Mouse (Mus musculus): ENCODE results near the gene U90926.

The U90926 gene

GRCm38 (mm10) chr5:92218915-92219793, 3.9 kb upstream of the U90926 start:
- no peak for DNase-seq (ENCODE audit: low spot score)

GRCm38 (mm10) chr5:92212231-92212630, 3.0 kb downstream of the U90926 start:
- no peak for DNase-seq (ENCODE audit: low spot score)

- no peak for DNase-seq (ENCODE audit: low spot score)
These were observed 5.0 kb downstream of the U90926 start for GRCm38 (mm10) chr5:92210205-92210604.

- DNase-seq (ENCODE audit: low spot score), result no peak
These were observed 9.1 kb downstream of the U90926 start for GRCm38 (mm10) chr5:92206121-92206520.

- no peak for DNase-seq (ENCODE audit: low spot score)
These were observed 9.5 kb downstream of the U90926 start for GRCm38 (mm10) chr5:92205706-92206105.

- no peak for DNase-seq (ENCODE audit: low spot score)
These were observed 10.0 kb downstream of the U90926 start for GRCm38 (mm10) chr5:92205184-92205583.

- peak; percentile 19 for DNase-seq (ENCODE audit: low spot score)
These were observed 10.8 kb downstream of the U90926 start for GRCm38 (mm10) chr5:92204162-92205036.

- DNase-seq (ENCODE audit: low spot score), result no peak
These were observed 16.9 kb downstream of the U90926 start for GRCm38 (mm10) chr5:92198266-92198665.

- no peak for DNase-seq (ENCODE audit: low spot score)
These were observed 18.1 kb downstream of the U90926 start for GRCm38 (mm10) chr5:92196895-92197811.

- DNase-seq (ENCODE audit: low spot score), result peak; percentile 7
These were observed 19.5 kb downstream of the U90926 start for GRCm38 (mm10) chr5:92195716-92196115.

- DNase-seq (ENCODE audit: low spot score), result no peak
These were observed 26.2 kb downstream of the U90926 start for GRCm38 (mm10) chr5:92188881-92189483.

GRCm38 (mm10) chr5:92183071-92183830, 32.0 kb downstream of the U90926 start:
- DNase-seq (ENCODE audit: low spot score), result peak; percentile 31

GRCm38 (mm10) chr5:92165976-92166375, 49.2 kb downstream of the U90926 start:
- DNase-seq (ENCODE audit: low spot score), result peak; percentile 74

Data from T-cell, adult 2 months (primary cell).